Mouse (Mus musculus) intestine, embryonic 16.5 days (tissue): Measurements from ENCODE around the gene Ppp2r1a. TPM values are rescaled to one million over a fixed set of nuclear protein-coding genes. Genes with fewer than 3 reads are reported as not detected.

Source experiments
- ATAC-seq: fragments of 200-750 bp; cut with Nextera tagmentation; 2 replicates; pipeline ENCODE4 v1.8.0; 2017; ENCODE audit warnings: moderate TSS enrichment, moderate library complexity
- H3K27ac ChIP-seq: fragments of 300-500 bp; sonication (generic); 2 replicates; pipeline ENCODE4 v1.5.1; 2014; ENCODE audit warnings: mild to moderate bottlenecking, low read length
- H3K27me3 ChIP-seq: fragments of 300-500 bp; sonication (generic); replicated peaks from 2 replicates; pipeline ENCODE4 v1.6.1; 2014; ENCODE audit warnings: low read length, control low read depth, mixed read lengths; ENCODE audit not compliant: control insufficient read depth, insufficient read depth
- H3K36me3 ChIP-seq: fragments of 300-500 bp; sonication (generic); 2 replicates; pipeline ENCODE4 v1.6.1; 2014; ENCODE audit warnings: low read length, control low read depth; ENCODE audit not compliant: control insufficient read depth, insufficient read depth
- H3K4me1 ChIP-seq: fragments of 300-500 bp; sonication (generic); 2 replicates; pipeline ENCODE4 v1.6.1; 2014; ENCODE audit warnings: low read length, control low read depth, mixed read lengths; ENCODE audit not compliant: control insufficient read depth, insufficient read depth
- H3K4me2 ChIP-seq: fragments of 300-500 bp; sonication (generic); 2 replicates; pipeline ENCODE4 v1.6.1; 2014; ENCODE audit warnings: low read depth, low read length, control low read depth
- H3K4me3 ChIP-seq: fragments of 300-500 bp; sonication (generic); 2 replicates; pipeline ENCODE4 v1.5.1; 2014; ENCODE audit warnings: mild to moderate bottlenecking, low read length
- H3K9ac ChIP-seq: fragments of 300-500 bp; sonication (generic); 2 replicates; pipeline ENCODE4 v1.6.1; 2014; ENCODE audit warnings: low read depth, low read length
- H3K9me3 ChIP-seq: fragments of 300-500 bp; sonication (generic); 2 replicates; pipeline ENCODE4 v1.6.1; 2016; ENCODE audit warnings: low read length, control low read depth; ENCODE audit not compliant: control insufficient read depth
- WGBS: fragments of 180-500 bp; shearing (Covaris S2); extraction: QIAGEN DNeasy Blood & Tissue Kit; methylation state at CpG from one replicate; pipeline ENCODE4 v1.1.7; 2014; 5-methylcytosine and 5-hydroxymethylcytosine counted together
- polyA plus RNA-seq: library from polyadenylated mRNA; unstranded; fragments of >200 nt; fragmentation: Nextera tagmentation; extraction: Ambion mirVana; gene quantifications from 2 replicates; pipeline ENCODE4 v1.2.1, GENCODE M21; 2015

Gene Ppp2r1a
- polyA plus RNA-seq, 1 experiment from 2014 or later: 364 TPM

- Histone ChIP-seq H3K36me3 (no peaks in the 10 kb centered on the region), H3K27ac (no peak overlapping the region), H3K9me3 (no peaks in the 10 kb centered on the region), H3K4me3 (no peak overlapping the region), H3K4me1 (no peaks in the 10 kb centered on the region), H3K27me3 (no peaks in the 10 kb centered on the region), H3K4me2 (no peak overlapping the region), H3K9ac (no peak overlapping the region)
- ATAC-seq: no peak
- 72% methylated on average over 2 of the region's 2 CpGs for WGBS
Observed at GRCm38 (mm10) chr17:20993716-20994115, 48.6 kb downstream of the Ppp2r1a start.

- Histone ChIP-seq H3K4me3 (no peak within 1 kb of the TSS), H3K9ac (no peak within 1 kb of the TSS), H3K4me1 (no peaks in the 10 kb centered on the region), H3K4me2 (no peak within 1 kb of the TSS), H3K9me3 (no peaks in the 10 kb centered on the region), H3K27me3 (no peaks in the 10 kb centered on the region), H3K27ac (no peak within 1 kb of the TSS), H3K36me3 (no peaks in the 10 kb centered on the region)
- ATAC-seq: no peak
Observed at GRCm38 (mm10) chr17:20996364-20996763, 51.3 kb downstream of the Ppp2r1a start, which contains the start of gene Vmn1r233. TSS of gene Vmn1r233 (minus strand) at chr17:20996464.

GRCm38 (mm10) chr17:21008382-21009331 is 63.5 kb downstream of the Ppp2r1a start, which contains the start of gene Zfp160:
TSS of gene Zfp160 (plus strand) at chr17:21008903.
- no peaks in the 10 kb centered on the region for H3K27me3 ChIP-seq

GRCm38 (mm10) chr17:21009726-21010125 is 64.6 kb downstream of the Ppp2r1a start:
- H3K9me3 ChIP-seq: no peaks in the 10 kb centered on the region
- H3K27ac ChIP-seq: peak overlapping the region; percentile 87
- 16% methylated on average over 1 of the region's 1 CpGs for WGBS
- no peaks in the 10 kb centered on the region for H3K27me3 ChIP-seq
- 0 out of 2 replicates have a peak, but pooled peaks cover 3% of the 10 kb centered on the region for H3K36me3 ChIP-seq
- H3K4me2 ChIP-seq: peak overlapping the region; percentile 68
- peak overlapping the region; percentile 71 for H3K4me3 ChIP-seq
- 0 out of 2 replicates have a peak, but pooled peaks cover 8% of the 10 kb centered on the region for H3K4me1 ChIP-seq
- H3K9ac ChIP-seq: peak overlapping the region; percentile 80
- no peak for ATAC-seq

More at GRCm38 (mm10) chr17:21008382-21009331, 63.5 kb downstream of the Ppp2r1a start, which contains the start of gene Zfp160:
- H3K9me3 ChIP-seq: no peaks in the 10 kb centered on the region
- peak within 1 kb of the TSS; percentile 80 for H3K9ac ChIP-seq
- H3K4me1 ChIP-seq: 0 out of 2 replicates have a peak, but pooled peaks cover 8% of the 10 kb centered on the region
- peak within 1 kb of the TSS; percentile 71 for H3K4me3 ChIP-seq
- peak within 1 kb of the TSS; percentile 87 for H3K27ac ChIP-seq
- 4% methylated on average over 36 of the region's 36 CpGs for WGBS
- peak; percentile 99 for ATAC-seq
- H3K4me2 ChIP-seq: peak within 1 kb of the TSS; percentile 68
- H3K36me3 ChIP-seq: 0 out of 2 replicates have a peak, but pooled peaks cover 3% of the 10 kb centered on the region

Other genes starting within 250 kb of the Ppp2r1a start
- not detected in 2 replicates for gene Vmn1r227, start 215.5 kb upstream of the Ppp2r1a start, polyA plus RNA-seq
- gene Vmn1r228, start 159.2 kb upstream of the Ppp2r1a start, polyA plus RNA-seq: not detected in 2 replicates
- not detected in 2 replicates for gene Vmn1r229, start 133.8 kb upstream of the Ppp2r1a start, polyA plus RNA-seq
- not detected in 2 replicates for gene Vmn1r230, start 104.9 kb upstream of the Ppp2r1a start, polyA plus RNA-seq
- not detected in 2 replicates for gene Vmn1r231, start 40.2 kb upstream of the Ppp2r1a start, polyA plus RNA-seq
- not detected in 2 replicates for gene Vmn1r232, start 25.6 kb upstream of the Ppp2r1a start, polyA plus RNA-seq
- not detected in 2 replicates for gene Vmn1r233, start 51.2 kb downstream of the Ppp2r1a start, polyA plus RNA-seq
- 8.2 TPM in 2 replicates for gene Zfp160, start 63.6 kb downstream of the Ppp2r1a start, polyA plus RNA-seq